Mouse (Mus musculus): ENCODE measurements around the gene Mpi. TPM values are rescaled to one million over a fixed set of nuclear protein-coding genes. Genes with fewer than 3 reads are reported as not detected.
A peak's percentile ranks its signal among the peaks of the same experiment; 100 is the strongest.

Gene Mpi
- total and polyA plus RNA-seq, 2 experiments from 2014 or later = 97.7 to 130 TPM

- 8% methylated on average over 4 of the region's 4 CpGs for WGBS
- Histone ChIP-seq H3K4me3 (ENCODE audit: low read depth, low read length) (no peak overlapping the region), H3K27ac (ENCODE audit: low read depth) (no peak overlapping the region; the same call in 1 of the 2 replicates), H3K9ac (replicated peaks; ENCODE audit: low read depth, low read length) (no peak overlapping the region), H3K9me3 (replicated peaks; ENCODE audit: control insufficient read depth, low read length) (no peaks in the 10 kb centered on the region), H3K36me3 (replicated peaks; ENCODE audit: control insufficient read depth, insufficient read depth, low read length) (peaks cover 29% of the 10 kb centered on the region), H3K4me1 (ENCODE audit: control insufficient read depth, insufficient read depth) (peaks cover 20% of the 10 kb centered on the region), H3K27me3 (ENCODE audit: control insufficient read depth, insufficient read depth, low read length) (no peaks in the 10 kb centered on the region), H3K4me2 (ENCODE audit: low read depth, low read length) (no peak overlapping the region)
- no peak for TF ChIP-seq CTCF (IDR thresholded peaks at IDR 0.05; ENCODE audit: low read depth)
- TF ChIP-seq EP300 (IDR thresholded peaks at IDR 0.05; ENCODE audit: low read depth) = no peak
- ATAC-seq (ENCODE audit: insufficient read depth, low read depth) (no peak), DNase-seq (ENCODE audit: low spot score) (no peak)
These were observed 45.4 kb upstream of the Mpi start for GRCm38 (mm10) chr9:57597929-57598382.

- ATAC-seq (ENCODE audit: insufficient read depth, low read depth) (no peak), DNase-seq (ENCODE audit: low spot score) (no peak)
- H3K27ac ChIP-seq (ENCODE audit: low read depth) = no peak overlapping the region
- no peak overlapping the region for H3K9ac ChIP-seq (replicated peaks; ENCODE audit: low read depth, low read length)
- no peak overlapping the region for H3K4me2 ChIP-seq (ENCODE audit: low read depth, low read length)
- no peaks in the 10 kb centered on the region for H3K27me3 ChIP-seq (ENCODE audit: control insufficient read depth, insufficient read depth, low read length)
- no peak overlapping the region for H3K4me3 ChIP-seq (ENCODE audit: low read depth, low read length)
- H3K36me3 ChIP-seq (replicated peaks; ENCODE audit: control insufficient read depth, insufficient read depth, low read length) = peaks cover 36% of the 10 kb centered on the region
- no peaks in the 10 kb centered on the region for H3K9me3 ChIP-seq (replicated peaks; ENCODE audit: control insufficient read depth, low read length)
- no peak for TF ChIP-seq EP300 (IDR thresholded peaks at IDR 0.05; ENCODE audit: low read depth)
- TF ChIP-seq CTCF (IDR thresholded peaks at IDR 0.05; ENCODE audit: low read depth) = no peak
- H3K4me1 ChIP-seq (ENCODE audit: control insufficient read depth, insufficient read depth) = peaks cover 20% of the 10 kb centered on the region
- WGBS = 77% methylated on average over 8 of the region's 8 CpGs
These were observed 44.7 kb upstream of the Mpi start for GRCm38 (mm10) chr9:57597265-57597664.

DNA sequence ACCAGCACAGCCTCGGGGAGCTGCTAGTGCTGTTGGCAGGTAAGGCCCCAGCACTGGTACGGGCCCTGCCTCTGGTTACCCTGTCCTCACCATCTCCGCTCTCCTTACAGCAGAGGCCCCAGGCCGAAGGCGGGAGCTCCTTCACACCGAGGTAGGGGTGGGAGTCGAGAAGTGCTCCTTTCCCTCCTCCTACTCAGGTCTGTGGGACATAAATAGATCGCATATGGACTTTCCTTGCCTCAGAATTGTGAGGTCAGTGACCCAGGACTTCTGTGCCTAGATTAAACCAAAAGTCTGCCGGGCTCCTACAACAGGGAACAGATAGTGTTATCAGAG lies 41.6 kb upstream of the Mpi start:
- H3K4me3 ChIP-seq (ENCODE audit: low read depth, low read length) = no peak overlapping the region
- no peak overlapping the region for H3K27ac ChIP-seq (ENCODE audit: low read depth)
- 47% methylated on average over 9 of the region's 9 CpGs for WGBS
- ATAC-seq (ENCODE audit: insufficient read depth, low read depth) = no peak
- no peaks in the 10 kb centered on the region for H3K27me3 ChIP-seq (ENCODE audit: control insufficient read depth, insufficient read depth, low read length)
- TF ChIP-seq EP300 (IDR thresholded peaks at IDR 0.05; ENCODE audit: low read depth) (no peak), CTCF (IDR thresholded peaks at IDR 0.05; ENCODE audit: low read depth) (no peak)
- H3K9me3 ChIP-seq (replicated peaks; ENCODE audit: control insufficient read depth, low read length) = no peaks in the 10 kb centered on the region
- no peak overlapping the region for H3K9ac ChIP-seq (replicated peaks; ENCODE audit: low read depth, low read length)
- H3K4me1 ChIP-seq (ENCODE audit: control insufficient read depth, insufficient read depth) = peaks cover 16% of the 10 kb centered on the region
- no peak overlapping the region for H3K4me2 ChIP-seq (ENCODE audit: low read depth, low read length)
- H3K36me3 ChIP-seq (replicated peaks; ENCODE audit: control insufficient read depth, insufficient read depth, low read length) = peaks cover 44% of the 10 kb centered on the region
- no peak for DNase-seq (ENCODE audit: low spot score)

- H3K4me1 ChIP-seq (ENCODE audit: control insufficient read depth, insufficient read depth) = peaks cover 20% of the 10 kb centered on the region
- H3K27ac ChIP-seq (ENCODE audit: low read depth) = no peak overlapping the region
- ATAC-seq (ENCODE audit: insufficient read depth, low read depth) (no peak), DNase-seq (ENCODE audit: low spot score) (no peak)
- no peak overlapping the region for H3K4me2 ChIP-seq (ENCODE audit: low read depth, low read length)
- 53% methylated on average over 12 of the region's 12 CpGs for WGBS
- no peaks in the 10 kb centered on the region for H3K9me3 ChIP-seq (replicated peaks; ENCODE audit: control insufficient read depth, low read length)
- TF ChIP-seq CTCF (IDR thresholded peaks at IDR 0.05; ENCODE audit: low read depth) = no peak
- H3K27me3 ChIP-seq (ENCODE audit: control insufficient read depth, insufficient read depth, low read length) = no peaks in the 10 kb centered on the region
- no peak overlapping the region for H3K9ac ChIP-seq (replicated peaks; ENCODE audit: low read depth, low read length)
- peaks cover 44% of the 10 kb centered on the region for H3K36me3 ChIP-seq (replicated peaks; ENCODE audit: control insufficient read depth, insufficient read depth, low read length)
- no peak overlapping the region for H3K4me3 ChIP-seq (ENCODE audit: low read depth, low read length)
These were observed 41.1 kb upstream of the Mpi start for GRCm38 (mm10) chr9:57593454-57594173.

- no peak overlapping the region for H3K27ac ChIP-seq (ENCODE audit: low read depth)
- H3K36me3 ChIP-seq (replicated peaks; ENCODE audit: control insufficient read depth, insufficient read depth, low read length) = peaks cover 57% of the 10 kb centered on the region
- 47% methylated on average over 5 of the region's 5 CpGs for WGBS
- peaks cover 9% of the 10 kb centered on the region; the same call in 1 of the 2 replicates for H3K4me1 ChIP-seq (ENCODE audit: control insufficient read depth, insufficient read depth)
- ATAC-seq (ENCODE audit: insufficient read depth, low read depth) (no peak), DNase-seq (ENCODE audit: low spot score) (no peak)
- TF ChIP-seq EP300 (IDR thresholded peaks at IDR 0.05; ENCODE audit: low read depth) (no peak), CTCF (IDR thresholded peaks at IDR 0.05; ENCODE audit: low read depth) (peak; percentile 43)
- H3K4me2 ChIP-seq (ENCODE audit: low read depth, low read length) = no peak overlapping the region
- H3K27me3 ChIP-seq (ENCODE audit: control insufficient read depth, insufficient read depth, low read length) = no peaks in the 10 kb centered on the region
- no peaks in the 10 kb centered on the region for H3K9me3 ChIP-seq (replicated peaks; ENCODE audit: control insufficient read depth, low read length)
- no peak overlapping the region for H3K4me3 ChIP-seq (ENCODE audit: low read depth, low read length)
- H3K9ac ChIP-seq (replicated peaks; ENCODE audit: low read depth, low read length) = no peak overlapping the region
These were observed 38.2 kb upstream of the Mpi start for GRCm38 (mm10) chr9:57590726-57591125.
